Mouse (Mus musculus): ENCODE measurements around the gene Olfr518. TPM values are rescaled to one million over a fixed set of nuclear protein-coding genes. Genes with fewer than 3 reads are reported as not detected.

The Olfr518 gene
- total and polyA plus RNA-seq, 2 experiments from 2014 or later = not detected

DNA sequence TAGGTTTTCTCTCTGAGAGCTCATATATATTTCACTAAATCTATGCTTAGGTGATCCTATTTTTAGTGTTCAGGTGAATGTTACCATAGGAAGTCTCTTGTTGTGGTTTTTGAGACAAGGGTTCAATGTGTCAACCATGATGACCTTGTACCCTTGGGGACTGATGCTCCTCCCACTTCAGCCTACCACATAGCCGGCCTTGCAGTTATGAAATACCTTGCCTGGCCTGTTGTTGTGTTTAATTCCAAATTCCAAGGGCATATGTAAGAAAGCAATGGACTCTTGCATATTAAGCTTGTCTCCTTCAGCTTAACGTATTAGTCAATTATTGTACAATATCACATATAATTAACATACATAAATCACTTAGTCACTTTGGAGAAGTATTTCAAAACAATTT, 19.2 kb upstream of the Olfr518 start:
- TF ChIP-seq CTCF (IDR thresholded peaks at IDR 0.05) = no peak
- Histone ChIP-seq H3K9ac (replicated peaks; ENCODE audit: low read length, poor library complexity, severe bottlenecking) (no peak overlapping the region), H3K36me3 (ENCODE audit: insufficient read depth, low read length) (no peaks in the 10 kb centered on the region), H3K4me2 (ENCODE audit: low read depth, low read length, poor library complexity, severe bottlenecking) (no peak overlapping the region), H3K27me3 (ENCODE audit: insufficient read depth, low read length) (no peaks in the 10 kb centered on the region), H3K4me1 (ENCODE audit: insufficient read depth, low read length) (no peaks in the 10 kb centered on the region), H3K4me3 (ENCODE audit: low read depth, low read length) (no peak overlapping the region), H3K9me3 (ENCODE audit: low read length) (no peaks in the 10 kb centered on the region), H3K27ac (ENCODE audit: low read depth, low read length) (no peak overlapping the region)
- 82% methylated on average over 2 of the region's 2 CpGs for WGBS
- no peak for ATAC-seq (ENCODE audit: low FRiP score)
- no peak for DNase-seq (ENCODE audit: low spot score)

DNA sequence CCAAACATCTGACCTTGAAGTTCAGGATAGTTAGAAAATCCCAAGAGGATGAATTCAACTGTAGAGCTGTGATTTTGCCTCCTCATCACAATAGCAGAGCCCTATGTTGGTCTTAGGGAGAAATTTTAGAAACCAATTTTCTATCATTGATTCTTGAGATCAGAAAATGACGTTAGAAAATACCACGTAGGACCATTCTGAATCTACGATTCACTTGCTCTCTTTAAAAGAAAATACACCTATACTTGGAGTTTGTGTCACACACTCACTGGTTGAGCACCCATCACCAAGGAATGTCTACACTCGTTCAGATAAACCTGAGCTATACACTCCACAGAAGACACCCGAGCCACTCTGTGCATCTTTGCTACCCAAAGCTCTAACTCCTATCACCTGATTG, 9.5 kb upstream of the Olfr518 start, which contains the start of gene Olfr519:
Gene Olfr519, minus strand, starts transcription at position 101 of the 400 bp plus-strand sequence.
- DNase-seq (ENCODE audit: low spot score) (no peak), ATAC-seq (ENCODE audit: low FRiP score) (no peak)
- TF ChIP-seq CTCF (IDR thresholded peaks at IDR 0.05) = no peak
- Histone ChIP-seq H3K4me2 (ENCODE audit: low read depth, low read length, poor library complexity, severe bottlenecking) (no peak within 1 kb of the TSS), H3K4me3 (ENCODE audit: low read depth, low read length) (no peak within 1 kb of the TSS), H3K36me3 (ENCODE audit: insufficient read depth, low read length) (no peaks in the 10 kb centered on the region), H3K4me1 (ENCODE audit: insufficient read depth, low read length) (no peaks in the 10 kb centered on the region), H3K9me3 (ENCODE audit: low read length) (no peaks in the 10 kb centered on the region), H3K9ac (replicated peaks; ENCODE audit: low read length, poor library complexity, severe bottlenecking) (no peak within 1 kb of the TSS), H3K27me3 (ENCODE audit: insufficient read depth, low read length) (no peaks in the 10 kb centered on the region), H3K27ac (ENCODE audit: low read depth, low read length) (no peak within 1 kb of the TSS)
- WGBS = 87% methylated on average over 5 of the region's 5 CpGs

DNA sequence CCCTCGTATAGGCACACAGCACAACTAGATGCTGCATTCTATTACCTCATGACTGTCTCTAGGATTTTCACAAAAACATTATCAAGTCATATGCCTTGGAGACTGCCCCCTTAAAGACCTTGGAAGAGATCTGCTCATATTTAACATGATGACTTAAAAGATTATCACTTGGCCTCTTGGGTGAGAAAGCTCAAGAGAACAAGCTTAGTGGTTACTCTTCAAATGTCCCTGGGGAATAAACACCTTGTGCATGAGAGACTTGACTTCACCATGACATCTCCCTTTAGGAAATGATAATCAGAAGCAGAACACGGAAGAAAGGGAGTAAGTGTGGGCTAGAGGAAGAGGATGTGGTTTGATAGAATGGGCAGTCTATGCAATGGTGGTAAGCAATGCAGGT, 12.5 kb downstream of the Olfr518 start, which contains the start of gene Olfr517:
Gene Olfr517, minus strand, starts transcription at position 101 of the 400 bp plus-strand sequence.
- no peak within 1 kb of the TSS for H3K27ac ChIP-seq (ENCODE audit: low read depth, low read length)
- ATAC-seq (ENCODE audit: low FRiP score) = no peak
- no peaks in the 10 kb centered on the region for H3K27me3 ChIP-seq (ENCODE audit: insufficient read depth, low read length)
- no peak for DNase-seq (ENCODE audit: low spot score)
- no peak for TF ChIP-seq CTCF (IDR thresholded peaks at IDR 0.05)
- H3K9me3 ChIP-seq (ENCODE audit: low read length) = no peaks in the 10 kb centered on the region
- H3K36me3 ChIP-seq (ENCODE audit: insufficient read depth, low read length) = no peaks in the 10 kb centered on the region
- no peak within 1 kb of the TSS for H3K4me2 ChIP-seq (ENCODE audit: low read depth, low read length, poor library complexity, severe bottlenecking)
- no peak within 1 kb of the TSS for H3K9ac ChIP-seq (replicated peaks; ENCODE audit: low read length, poor library complexity, severe bottlenecking)
- H3K4me1 ChIP-seq (ENCODE audit: insufficient read depth, low read length) = no peaks in the 10 kb centered on the region
- WGBS = 66% methylated on average over 2 of the region's 2 CpGs
- no peak within 1 kb of the TSS for H3K4me3 ChIP-seq (ENCODE audit: low read depth, low read length)

DNA sequence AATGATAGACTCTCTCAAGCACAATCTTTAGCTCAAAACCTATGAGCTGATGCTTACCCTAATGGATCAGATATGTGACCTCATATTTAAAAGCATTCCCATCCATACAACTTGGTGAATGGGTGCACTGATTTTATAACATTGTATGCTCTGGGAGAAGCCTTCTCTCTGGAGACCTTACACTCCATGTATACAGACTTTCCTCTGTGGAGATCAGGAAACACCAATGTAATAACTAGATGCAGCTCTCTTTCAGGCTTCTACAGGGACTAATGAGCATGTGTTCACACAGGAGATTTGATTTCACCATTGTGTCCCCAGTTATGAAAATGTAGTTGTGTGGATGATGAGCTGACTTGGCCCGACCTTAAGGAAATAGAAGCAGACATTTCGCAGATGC, 34.4 kb downstream of the Olfr518 start, which contains the start of gene Olfr516:
Gene Olfr516, minus strand, starts transcription at position 101 of the 400 bp plus-strand sequence.
- Histone ChIP-seq H3K27ac (ENCODE audit: low read depth, low read length) (no peak within 1 kb of the TSS), H3K4me3 (ENCODE audit: low read depth, low read length) (no peak within 1 kb of the TSS), H3K27me3 (ENCODE audit: insufficient read depth, low read length) (no peaks in the 10 kb centered on the region), H3K4me2 (ENCODE audit: low read depth, low read length, poor library complexity, severe bottlenecking) (no peak within 1 kb of the TSS), H3K4me1 (ENCODE audit: insufficient read depth, low read length) (no peaks in the 10 kb centered on the region), H3K9me3 (ENCODE audit: low read length) (no peaks in the 10 kb centered on the region), H3K9ac (replicated peaks; ENCODE audit: low read length, poor library complexity, severe bottlenecking) (no peak within 1 kb of the TSS), H3K36me3 (ENCODE audit: insufficient read depth, low read length) (no peaks in the 10 kb centered on the region)
- ATAC-seq (ENCODE audit: low FRiP score) (no peak), DNase-seq (ENCODE audit: low spot score) (no peak)
- no peak for TF ChIP-seq CTCF (IDR thresholded peaks at IDR 0.05)
- WGBS = 88% methylated on average over 2 of the region's 2 CpGs

Other genes starting within 250 kb of the Olfr518 start
- 0.05 TPM in 1 of 2 replicates, not detected in the other for gene Olfr509, start 233.1 kb downstream of the Olfr518 start, total RNA-seq (2014; rRNA removed)
- gene Olfr509, start 233.1 kb downstream of the Olfr518 start, polyA plus RNA-seq (2015; fragmentation: Nextera tagmentation; extraction: Ambion mirVana) = not detected in 2 replicates
- gene Olfr510, start 218.6 kb downstream of the Olfr518 start, total RNA-seq (2014; rRNA removed) = not detected in 2 replicates
- not detected in 2 replicates for gene Olfr510, start 218.6 kb downstream of the Olfr518 start, polyA plus RNA-seq (2015; fragmentation: Nextera tagmentation; extraction: Ambion mirVana)
- not detected in 2 replicates for gene Olfr512, start 171.7 kb downstream of the Olfr518 start, total RNA-seq (2014; rRNA removed)
- not detected in 2 replicates for gene Olfr512, start 171.7 kb downstream of the Olfr518 start, polyA plus RNA-seq (2015; fragmentation: Nextera tagmentation; extraction: Ambion mirVana)
- gene Olfr513, start 134.0 kb downstream of the Olfr518 start, total RNA-seq (2014; rRNA removed) = not detected in 2 replicates
- not detected in 2 replicates for gene Olfr513, start 134.0 kb downstream of the Olfr518 start, polyA plus RNA-seq (2015; fragmentation: Nextera tagmentation; extraction: Ambion mirVana)
- not detected in 2 replicates for gene Olfr514, start 59.0 kb downstream of the Olfr518 start, total RNA-seq (2014; rRNA removed)
- gene Olfr514, start 59.0 kb downstream of the Olfr518 start, polyA plus RNA-seq (2015; fragmentation: Nextera tagmentation; extraction: Ambion mirVana) = not detected in 2 replicates
- not detected in 2 replicates for gene Olfr516, start 34.5 kb downstream of the Olfr518 start, total RNA-seq (2014; rRNA removed)
- not detected in 2 replicates for gene Olfr516, start 34.5 kb downstream of the Olfr518 start, polyA plus RNA-seq (2015; fragmentation: Nextera tagmentation; extraction: Ambion mirVana)
- gene Olfr517, start 12.6 kb downstream of the Olfr518 start, total RNA-seq (2014; rRNA removed) = not detected in 2 replicates
- gene Olfr517, start 12.6 kb downstream of the Olfr518 start, polyA plus RNA-seq (2015; fragmentation: Nextera tagmentation; extraction: Ambion mirVana) = not detected in 2 replicates
- not detected in 2 replicates for gene Olfr519, start 9.4 kb upstream of the Olfr518 start, total RNA-seq (2014; rRNA removed)
- not detected in 2 replicates for gene Olfr519, start 9.4 kb upstream of the Olfr518 start, polyA plus RNA-seq (2015; fragmentation: Nextera tagmentation; extraction: Ambion mirVana)
- 0.22 TPM in 1 of 2 replicates, not detected in the other for gene Nlrp10, start 45.2 kb upstream of the Olfr518 start, total RNA-seq (2014; rRNA removed)
- gene Nlrp10, start 45.2 kb upstream of the Olfr518 start, polyA plus RNA-seq (2015; fragmentation: Nextera tagmentation; extraction: Ambion mirVana) = not detected in 2 replicates
- 121 TPM in 2 replicates for gene Eif3f, start 49.4 kb upstream of the Olfr518 start, total RNA-seq (2014; rRNA removed)
- gene Eif3f, start 49.4 kb upstream of the Olfr518 start, polyA plus RNA-seq (2015; fragmentation: Nextera tagmentation; extraction: Ambion mirVana) = 73.9 and 77.8 TPM in 2 replicates
- gene Tub, start 65.3 kb upstream of the Olfr518 start, total RNA-seq (2014; rRNA removed) = 159 and 207 TPM in 2 replicates
- gene Tub, start 65.3 kb upstream of the Olfr518 start, polyA plus RNA-seq (2015; fragmentation: Nextera tagmentation; extraction: Ambion mirVana) = 42.8 and 44.3 TPM in 2 replicates
- 62.8 and 65.0 TPM in 2 replicates for gene Ric3, start 198.3 kb upstream of the Olfr518 start, total RNA-seq (2014; rRNA removed)
- 42.1 and 42.2 TPM in 2 replicates for gene Ric3, start 198.3 kb upstream of the Olfr518 start, polyA plus RNA-seq (2015; fragmentation: Nextera tagmentation; extraction: Ambion mirVana)